Mouse (Mus musculus): Measurements from ENCODE around the gene Fam243. TPM values are rescaled to one million over a fixed set of nuclear protein-coding genes. Genes with fewer than 3 reads are reported as not detected.

The Fam243 gene
- polyA plus RNA-seq, 1 experiment from 2014 or later, result not detected

DNA sequence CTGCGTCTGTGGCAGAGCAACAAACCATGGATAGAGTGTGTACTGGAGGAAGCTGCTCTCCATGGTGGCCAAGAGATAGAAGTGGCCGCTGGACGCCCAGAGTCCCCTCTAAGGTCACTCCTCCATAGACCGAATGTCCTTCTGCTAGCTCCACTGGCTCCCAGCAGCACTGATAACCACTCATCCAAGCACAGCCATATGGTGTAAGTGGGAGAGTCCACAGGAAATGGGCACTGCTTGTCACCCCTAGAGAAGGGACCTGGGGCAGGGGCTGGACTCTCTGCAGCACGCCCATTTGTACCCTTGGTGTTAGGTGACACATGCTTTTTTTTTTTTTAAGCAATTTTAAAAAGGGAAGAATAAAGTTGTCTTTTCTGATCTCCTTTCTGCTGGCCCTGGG, 9.7 kb upstream of the Fam243 start:
- H3K36me3 ChIP-seq (ENCODE audit: control insufficient read depth, insufficient read depth, low read length), result no peaks in the 10 kb centered on the region
- ATAC-seq (ENCODE audit: insufficient read depth, low FRiP score), result no peak
- H3K27me3 ChIP-seq (ENCODE audit: control insufficient read depth, insufficient read depth, low read length), result no peaks in the 10 kb centered on the region
- H3K27ac ChIP-seq (ENCODE audit: low read length), result no peak overlapping the region
- H3K4me2 ChIP-seq (ENCODE audit: low read depth, low read length), result no peak overlapping the region
- H3K9ac ChIP-seq (ENCODE audit: low read length), result no peak overlapping the region
- H3K9me3 ChIP-seq (replicated peaks; ENCODE audit: control insufficient read depth, low read length), result no peaks in the 10 kb centered on the region
- no peak overlapping the region for H3K4me3 ChIP-seq (replicated peaks; ENCODE audit: low read length)
- no peaks in the 10 kb centered on the region for H3K4me1 ChIP-seq (ENCODE audit: control insufficient read depth, insufficient read depth, low read length)
- 77% methylated on average over 5 of the region's 5 CpGs for WGBS

DNA sequence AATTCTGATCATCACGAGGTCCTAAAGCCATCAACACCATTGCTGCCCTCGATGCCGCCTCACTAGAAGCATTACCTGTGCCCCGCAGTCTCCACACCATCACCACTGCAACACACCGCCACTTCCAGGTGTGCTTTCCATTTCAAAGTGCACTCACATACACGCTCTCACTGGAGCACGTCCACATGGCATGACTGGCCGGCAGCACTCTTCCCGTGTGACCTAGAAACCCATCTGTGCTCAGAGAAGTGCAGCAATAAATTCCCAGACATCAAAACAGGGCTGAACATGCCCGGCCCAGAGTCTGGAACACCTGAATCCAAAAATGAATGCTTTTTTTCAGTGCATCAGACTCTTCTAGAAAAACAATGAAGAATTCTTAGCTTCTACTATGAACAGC, 6.7 kb upstream of the Fam243 start:
- Histone ChIP-seq H3K4me2 (ENCODE audit: low read depth, low read length) (no peak overlapping the region), H3K4me1 (ENCODE audit: control insufficient read depth, insufficient read depth, low read length) (no peaks in the 10 kb centered on the region), H3K9me3 (replicated peaks; ENCODE audit: control insufficient read depth, low read length) (no peaks in the 10 kb centered on the region), H3K27me3 (ENCODE audit: control insufficient read depth, insufficient read depth, low read length) (no peaks in the 10 kb centered on the region), H3K9ac (ENCODE audit: low read length) (no peak overlapping the region), H3K36me3 (ENCODE audit: control insufficient read depth, insufficient read depth, low read length) (no peaks in the 10 kb centered on the region), H3K4me3 (replicated peaks; ENCODE audit: low read length) (no peak overlapping the region), H3K27ac (ENCODE audit: low read length) (no peak overlapping the region)
- no peak for ATAC-seq (ENCODE audit: insufficient read depth, low FRiP score)
- WGBS, result 85% methylated on average over 10 of the region's 10 CpGs

DNA sequence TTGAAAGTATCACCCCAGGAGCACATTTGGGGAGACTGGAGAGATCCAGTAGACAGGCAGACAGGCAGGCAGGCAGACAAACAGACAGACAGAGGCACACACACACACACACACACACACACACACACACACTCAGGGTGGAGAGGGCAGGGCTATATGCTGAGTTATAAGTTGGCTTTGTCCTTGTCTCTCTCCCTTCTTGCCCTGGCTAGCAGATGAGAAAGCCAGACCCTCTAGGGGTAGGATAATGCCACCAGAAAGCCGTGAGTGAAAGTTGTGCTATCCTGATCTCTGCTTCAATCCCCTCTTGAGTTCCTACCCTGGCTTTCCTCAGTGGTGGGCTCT, 3.8 kb upstream of the Fam243 start:
- Histone ChIP-seq H3K9ac (ENCODE audit: low read length) (no peak overlapping the region), H3K27me3 (ENCODE audit: control insufficient read depth, insufficient read depth, low read length) (no peaks in the 10 kb centered on the region), H3K4me2 (ENCODE audit: low read depth, low read length) (no peak overlapping the region), H3K27ac (ENCODE audit: low read length) (no peak overlapping the region), H3K36me3 (ENCODE audit: control insufficient read depth, insufficient read depth, low read length) (no peaks in the 10 kb centered on the region), H3K4me1 (ENCODE audit: control insufficient read depth, insufficient read depth, low read length) (no peaks in the 10 kb centered on the region), H3K4me3 (replicated peaks; ENCODE audit: low read length) (no peak overlapping the region), H3K9me3 (replicated peaks; ENCODE audit: control insufficient read depth, low read length) (no peaks in the 10 kb centered on the region)
- 57% methylated on average over 1 of the region's 1 CpGs for WGBS
- ATAC-seq (ENCODE audit: insufficient read depth, low FRiP score), result no peak

DNA sequence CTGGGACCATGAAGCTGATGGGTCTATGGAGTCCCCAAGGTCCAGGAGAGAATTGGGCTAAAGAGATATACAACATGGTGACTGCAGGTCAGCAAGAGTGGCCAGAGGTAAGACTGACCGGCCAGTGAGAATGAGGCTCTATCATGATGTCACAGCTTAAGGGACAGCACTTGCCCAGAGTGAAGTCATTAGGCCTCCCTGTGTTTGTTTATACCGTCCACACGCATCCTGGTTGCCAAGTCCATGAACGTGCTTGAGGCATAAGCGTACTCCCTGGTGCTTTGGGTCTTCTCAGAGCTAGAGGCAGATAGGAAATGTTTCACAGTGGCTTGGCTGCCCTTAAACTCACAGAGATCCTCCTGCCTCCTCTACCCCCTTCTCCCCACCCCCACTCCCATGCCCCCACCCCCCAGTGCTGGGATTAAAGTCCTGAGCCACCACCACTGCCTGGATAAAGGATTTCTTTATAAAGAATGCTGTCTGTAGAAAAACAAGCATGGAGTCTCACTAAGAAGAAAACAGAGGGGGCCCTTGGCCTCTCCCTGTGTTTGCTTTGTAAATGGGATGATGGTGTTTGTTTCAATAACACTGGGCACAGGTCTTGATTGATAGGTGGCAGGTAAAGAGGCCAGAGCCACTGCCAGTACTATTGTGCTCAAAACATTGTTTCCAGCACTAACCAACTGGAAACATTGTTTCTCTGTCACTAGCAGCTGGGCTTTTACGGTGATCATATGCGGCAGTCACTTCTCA, 3.2 kb upstream of the Fam243 start:
- no peak overlapping the region for H3K27ac ChIP-seq (ENCODE audit: low read length)
- ATAC-seq (ENCODE audit: insufficient read depth, low FRiP score), result no peak
- no peaks in the 10 kb centered on the region for H3K9me3 ChIP-seq (replicated peaks; ENCODE audit: control insufficient read depth, low read length)
- H3K4me2 ChIP-seq (ENCODE audit: low read depth, low read length), result no peak overlapping the region
- no peaks in the 10 kb centered on the region for H3K4me1 ChIP-seq (ENCODE audit: control insufficient read depth, insufficient read depth, low read length)
- 35% methylated on average over 7 of the region's 7 CpGs for WGBS
- H3K27me3 ChIP-seq (ENCODE audit: control insufficient read depth, insufficient read depth, low read length), result no peaks in the 10 kb centered on the region
- no peak overlapping the region for H3K4me3 ChIP-seq (replicated peaks; ENCODE audit: low read length)
- H3K36me3 ChIP-seq (ENCODE audit: control insufficient read depth, insufficient read depth, low read length), result no peaks in the 10 kb centered on the region
- H3K9ac ChIP-seq (ENCODE audit: low read length), result no peak overlapping the region

DNA sequence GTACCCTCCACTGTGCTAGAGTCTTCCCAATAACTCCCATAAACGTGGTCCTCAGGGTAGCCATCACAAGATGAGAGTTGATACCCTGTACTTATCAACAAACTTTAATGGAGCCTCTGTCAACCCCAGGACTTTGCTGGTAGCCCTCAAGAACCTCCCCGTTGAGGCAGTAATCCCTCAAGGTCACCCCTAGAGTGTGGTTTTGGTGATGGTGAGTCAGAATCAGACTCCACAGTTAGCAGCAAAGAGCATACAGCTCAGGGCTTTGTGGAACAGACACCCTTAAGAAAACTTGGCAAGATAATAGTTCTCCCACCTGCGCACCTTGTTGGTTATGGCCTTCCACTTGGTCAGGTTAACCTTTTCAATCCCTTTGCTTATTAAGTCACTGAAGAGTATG, 880 bp downstream of the Fam243 start:
- no peaks in the 10 kb centered on the region for H3K27me3 ChIP-seq (ENCODE audit: control insufficient read depth, insufficient read depth, low read length)
- 84% methylated on average over 3 of the region's 3 CpGs for WGBS

DNA sequence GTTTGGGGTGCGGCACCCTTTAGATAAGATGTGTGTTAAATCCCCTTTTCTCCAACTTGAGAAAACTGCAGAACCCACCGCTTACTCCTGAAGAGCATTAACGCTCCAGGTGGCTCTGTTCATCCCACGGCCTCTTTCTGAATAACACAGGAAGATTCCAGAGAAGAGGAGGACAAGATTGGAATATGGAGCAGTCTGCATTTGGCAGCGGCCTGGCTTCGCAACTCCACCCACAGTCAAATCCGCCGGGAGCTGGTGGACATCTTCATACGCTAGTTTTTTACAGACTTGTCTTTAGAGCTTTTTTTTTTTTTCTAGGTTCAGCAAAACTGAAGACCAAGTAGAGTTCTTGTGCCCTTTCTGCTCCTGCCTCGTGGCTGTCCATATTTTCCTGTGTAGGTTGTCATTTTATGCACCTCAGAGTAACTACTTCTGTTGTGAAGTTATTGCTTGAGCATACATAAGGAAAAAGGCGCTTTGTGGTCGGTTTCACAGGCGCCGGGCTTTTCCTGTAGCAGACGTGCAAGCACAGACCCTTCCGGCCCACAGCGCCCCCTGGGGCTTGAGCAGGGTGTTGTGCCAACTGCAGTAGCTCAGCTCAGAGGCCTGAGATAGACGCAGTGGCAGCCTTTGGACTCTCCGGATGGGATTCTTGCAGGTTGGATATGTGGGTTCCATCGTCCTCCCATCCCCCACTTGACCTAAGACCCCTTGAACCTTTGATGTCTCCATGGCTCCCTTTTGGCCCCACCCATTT, 1.7 kb downstream of the Fam243 start:
- H3K36me3 ChIP-seq (ENCODE audit: control insufficient read depth, insufficient read depth, low read length), result peaks cover 3% of the 10 kb centered on the region; the same call in 1 of the 2 replicates
- no peaks in the 10 kb centered on the region for H3K9me3 ChIP-seq (replicated peaks; ENCODE audit: control insufficient read depth, low read length)
- 58% methylated on average over 20 of the region's 20 CpGs for WGBS
- no peak overlapping the region for H3K9ac ChIP-seq (ENCODE audit: low read length)
- no peak overlapping the region for H3K4me2 ChIP-seq (ENCODE audit: low read depth, low read length)
- no peaks in the 10 kb centered on the region for H3K27me3 ChIP-seq (ENCODE audit: control insufficient read depth, insufficient read depth, low read length)
- no peaks in the 10 kb centered on the region for H3K4me1 ChIP-seq (ENCODE audit: control insufficient read depth, insufficient read depth, low read length)
- no peak for ATAC-seq (ENCODE audit: insufficient read depth, low FRiP score)
- no peak overlapping the region for H3K4me3 ChIP-seq (replicated peaks; ENCODE audit: low read length)
- H3K27ac ChIP-seq (ENCODE audit: low read length), result no peak overlapping the region

More for the DNA sequence above, 880 bp downstream of the Fam243 start:
- no peak overlapping the region for H3K27ac ChIP-seq (ENCODE audit: low read length)
- H3K4me2 ChIP-seq (ENCODE audit: low read depth, low read length), result no peak overlapping the region
- ATAC-seq (ENCODE audit: insufficient read depth, low FRiP score), result no peak
- no peak overlapping the region for H3K4me3 ChIP-seq (replicated peaks; ENCODE audit: low read length)
- no peaks in the 10 kb centered on the region for H3K9me3 ChIP-seq (replicated peaks; ENCODE audit: control insufficient read depth, low read length)
- H3K9ac ChIP-seq (ENCODE audit: low read length), result no peak overlapping the region
- no peaks in the 10 kb centered on the region for H3K4me1 ChIP-seq (ENCODE audit: control insufficient read depth, insufficient read depth, low read length)
- peaks cover 3% of the 10 kb centered on the region; the same call in 1 of the 2 replicates for H3K36me3 ChIP-seq (ENCODE audit: control insufficient read depth, insufficient read depth, low read length)

DNA sequence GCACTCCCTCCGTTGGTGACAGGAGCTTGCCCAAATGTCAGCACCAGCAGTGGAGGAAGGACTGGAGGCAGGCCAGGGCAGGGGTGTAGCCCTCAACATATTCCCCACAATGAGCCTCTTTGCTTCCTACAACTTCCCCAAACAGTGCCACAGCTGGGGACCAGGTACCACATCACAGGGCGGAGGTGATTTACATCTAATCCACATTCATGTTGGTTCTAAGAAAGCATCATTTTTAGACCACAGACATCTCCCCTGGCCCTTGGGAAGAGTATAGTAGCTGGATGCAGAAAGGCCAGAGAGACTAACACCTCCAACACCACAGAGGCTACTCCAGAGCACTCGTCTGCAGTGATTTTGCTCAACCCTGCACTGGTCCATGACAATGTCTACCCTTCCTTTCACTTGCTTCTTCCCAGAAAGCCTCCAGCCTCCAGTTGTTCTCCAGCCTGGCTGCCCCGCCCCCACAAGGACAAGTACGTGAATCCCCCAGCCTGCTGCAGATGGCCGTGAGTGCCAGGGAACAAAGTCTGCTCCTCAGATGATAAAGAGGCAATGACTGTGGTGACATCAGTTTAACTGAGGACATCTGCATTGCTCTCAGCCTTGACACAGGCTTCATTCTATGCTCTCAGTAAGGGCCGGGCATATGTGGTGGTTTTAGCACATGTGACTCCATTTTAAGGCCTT, 5.0 kb downstream of the Fam243 start:
- Histone ChIP-seq H3K4me3 (replicated peaks; ENCODE audit: low read length) (no peak overlapping the region), H3K36me3 (ENCODE audit: control insufficient read depth, insufficient read depth, low read length) (peaks cover 12% of the 10 kb centered on the region; the same call in 1 of the 2 replicates), H3K27me3 (ENCODE audit: control insufficient read depth, insufficient read depth, low read length) (no peaks in the 10 kb centered on the region), H3K27ac (ENCODE audit: low read length) (no peak overlapping the region), H3K9me3 (replicated peaks; ENCODE audit: control insufficient read depth, low read length) (no peaks in the 10 kb centered on the region), H3K9ac (ENCODE audit: low read length) (no peak overlapping the region), H3K4me1 (ENCODE audit: control insufficient read depth, insufficient read depth, low read length) (no peaks in the 10 kb centered on the region), H3K4me2 (ENCODE audit: low read depth, low read length) (no peak overlapping the region)
- WGBS, result 77% methylated on average over 7 of the region's 7 CpGs
- ATAC-seq (ENCODE audit: insufficient read depth, low FRiP score), result no peak

DNA sequence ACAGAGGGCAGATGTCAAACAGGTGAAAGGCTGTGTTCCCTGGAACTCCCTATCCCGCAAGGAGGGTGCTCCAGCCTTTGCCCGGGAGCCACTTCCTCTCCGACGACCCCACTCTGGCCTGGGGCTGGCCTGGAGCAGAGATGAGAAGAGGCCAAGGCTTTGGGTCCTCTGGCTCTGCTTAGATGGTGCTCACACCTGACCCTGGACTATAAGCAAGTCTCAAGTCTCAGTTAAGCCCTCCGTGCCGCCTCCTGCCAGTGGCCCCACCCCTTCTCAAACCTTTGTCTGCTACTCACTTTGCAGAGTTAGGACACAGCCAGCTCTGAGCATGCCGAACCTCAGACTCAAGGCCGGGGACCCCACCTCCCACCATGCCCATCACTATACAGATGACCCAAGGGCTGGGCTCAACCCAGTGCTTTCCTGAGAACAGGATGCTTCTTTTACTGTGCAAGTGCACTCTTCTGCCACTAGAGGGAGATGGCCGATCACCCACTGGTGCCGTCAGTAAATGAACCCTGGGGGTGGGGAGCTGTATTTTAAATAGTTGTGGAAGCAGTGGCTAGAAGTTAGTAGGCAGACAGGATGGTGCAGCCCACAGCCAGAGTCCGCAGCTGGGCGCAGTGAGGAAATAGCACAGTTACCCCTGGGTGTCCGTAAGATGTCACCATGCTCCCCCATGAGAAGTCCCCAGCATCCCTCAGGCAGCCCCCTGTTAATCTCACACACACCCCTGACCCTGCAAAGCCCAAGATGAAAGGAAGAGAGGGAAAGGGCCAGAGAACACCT, 7.1 kb downstream of the Fam243 start:
- H3K4me3 ChIP-seq (replicated peaks; ENCODE audit: low read length), result no peak overlapping the region
- H3K27me3 ChIP-seq (ENCODE audit: control insufficient read depth, insufficient read depth, low read length), result no peaks in the 10 kb centered on the region
- peak; percentile 10; the same call in 1 of the 2 replicates for ATAC-seq (ENCODE audit: insufficient read depth, low FRiP score)
- no peaks in the 10 kb centered on the region for H3K9me3 ChIP-seq (replicated peaks; ENCODE audit: control insufficient read depth, low read length)
- no peak overlapping the region for H3K9ac ChIP-seq (ENCODE audit: low read length)
- no peaks in the 10 kb centered on the region for H3K4me1 ChIP-seq (ENCODE audit: control insufficient read depth, insufficient read depth, low read length)
- H3K36me3 ChIP-seq (ENCODE audit: control insufficient read depth, insufficient read depth, low read length), result peaks cover 12% of the 10 kb centered on the region; the same call in 1 of the 2 replicates
- H3K27ac ChIP-seq (ENCODE audit: low read length), result no peak overlapping the region
- no peak overlapping the region for H3K4me2 ChIP-seq (ENCODE audit: low read depth, low read length)
- 48% methylated on average over 13 of the region's 13 CpGs for WGBS
